Mouse (Mus musculus) liver, embryonic 11.5 days (tissue): Measurements from ENCODE around the gene Gm21258. TPM values are rescaled to one million over a fixed set of nuclear protein-coding genes. Genes with fewer than 3 reads are reported as not detected.
"Not testable (repeated sequence)": the region's sequence is repeated elsewhere in the genome, so short reads cannot be mapped to it uniquely, and the experiment has no call there.

Source experiments
- ATAC-seq: fragments of 200-750 bp; cut with Nextera tagmentation; replicated peaks from 2 replicates; pipeline ENCODE4 v1.8.0; 2017; ENCODE audit warnings: moderate number of reproducible peaks, mild to moderate bottlenecking, moderate TSS enrichment, moderate library complexity; ENCODE audit not compliant: low FRiP score
- DNase-seq: peaks from one replicate; pipeline ENCODE4 v3.0.0-alpha.2; 2017; ENCODE audit warnings: low spot score
- H3K27ac ChIP-seq: fragments of 300-500 bp; sonication (generic); 2 replicates; pipeline ENCODE4 v1.5.1; 2014; ENCODE audit warnings: mild to moderate bottlenecking, low read depth, low read length, control low read depth
- H3K27me3 ChIP-seq: fragments of 300-500 bp; sonication (generic); replicated peaks from 2 replicates; pipeline ENCODE4 v1.6.1; 2014; ENCODE audit warnings: low read length, mixed read lengths; ENCODE audit not compliant: control insufficient read depth, insufficient read depth
- H3K36me3 ChIP-seq: fragments of 300-500 bp; sonication (generic); 2 replicates; pipeline ENCODE4 v1.6.1; 2014; ENCODE audit warnings: mild to moderate bottlenecking, low read length, moderate library complexity, mixed read lengths; ENCODE audit not compliant: control insufficient read depth, insufficient read depth
- H3K4me1 ChIP-seq: fragments of 300-500 bp; sonication (generic); replicated peaks from 2 replicates; pipeline ENCODE4 v1.6.1; 2014; ENCODE audit warnings: low read length, mixed read lengths; ENCODE audit not compliant: control insufficient read depth, insufficient read depth
- H3K4me2 ChIP-seq: fragments of 300-500 bp; sonication (generic); 2 replicates; pipeline ENCODE4 v1.6.1; 2014; ENCODE audit warnings: mild to moderate bottlenecking, control low read depth, moderate library complexity
- H3K4me3 ChIP-seq: fragments of 300-500 bp; sonication (generic); 2 replicates; pipeline ENCODE4 v1.5.1; 2014; ENCODE audit warnings: low read depth, low read length, control low read depth
- H3K9ac ChIP-seq: fragments of 300-500 bp; sonication (generic); 2 replicates; pipeline ENCODE4 v1.6.1; 2014; ENCODE audit warnings: low read depth, low read length, control low read depth
- H3K9me3 ChIP-seq: fragments of 300-500 bp; sonication (generic); 2 replicates; pipeline ENCODE4 v1.6.1; 2016; ENCODE audit warnings: low read length, inconsistent platforms, mixed read lengths; ENCODE audit not compliant: control insufficient read depth
- WGBS: fragments of 180-500 bp; shearing (Covaris S2); extraction: QIAGEN DNeasy Blood & Tissue Kit; methylation state at CpG from one replicate; pipeline ENCODE4 v1.1.7; 2014; 5-methylcytosine and 5-hydroxymethylcytosine counted together
- polyA plus RNA-seq: library from polyadenylated mRNA; unstranded; fragments of >200 nt; fragmentation: Nextera tagmentation; extraction: Ambion mirVana; gene quantifications from 2 replicates; pipeline ENCODE4 v1.2.1, GENCODE M21; 2014

Gm21258 gene
- polyA plus RNA-seq: not detected in 2 replicates

DNA sequence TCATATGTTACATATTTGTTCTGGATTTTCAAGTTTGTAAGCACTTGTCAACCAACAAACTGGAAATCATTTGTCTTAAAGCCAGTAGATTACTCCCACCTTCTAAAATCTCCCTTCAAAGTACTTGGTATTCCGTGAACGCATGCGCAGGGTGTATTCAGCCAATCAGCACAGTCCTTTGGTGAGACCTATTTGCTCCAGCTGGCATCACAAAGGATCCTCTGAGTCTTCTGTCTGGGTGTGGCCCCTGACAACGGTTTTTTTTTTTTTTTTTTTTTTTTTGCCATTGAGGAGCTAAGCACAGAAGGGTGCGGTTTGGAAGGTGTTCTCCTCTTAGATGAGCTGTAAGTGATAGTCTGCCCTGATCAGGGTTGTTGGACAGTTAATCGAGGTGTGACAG, at the start of gene Gm21258:
TSS of gene Gm21258 (plus strand) at position 301 of the 400 bp plus-strand sequence.
- no CpG with 5 or more reads among the region's 6 CpGs for WGBS
- H3K4me2 ChIP-seq, H3K4me1 ChIP-seq, H3K9ac ChIP-seq, H3K9me3 ChIP-seq, DNase-seq, H3K36me3 ChIP-seq, H3K4me3 ChIP-seq, ATAC-seq, H3K27me3 ChIP-seq, H3K27ac ChIP-seq: not testable (repeated sequence)
